In the genomic region with DNA sequence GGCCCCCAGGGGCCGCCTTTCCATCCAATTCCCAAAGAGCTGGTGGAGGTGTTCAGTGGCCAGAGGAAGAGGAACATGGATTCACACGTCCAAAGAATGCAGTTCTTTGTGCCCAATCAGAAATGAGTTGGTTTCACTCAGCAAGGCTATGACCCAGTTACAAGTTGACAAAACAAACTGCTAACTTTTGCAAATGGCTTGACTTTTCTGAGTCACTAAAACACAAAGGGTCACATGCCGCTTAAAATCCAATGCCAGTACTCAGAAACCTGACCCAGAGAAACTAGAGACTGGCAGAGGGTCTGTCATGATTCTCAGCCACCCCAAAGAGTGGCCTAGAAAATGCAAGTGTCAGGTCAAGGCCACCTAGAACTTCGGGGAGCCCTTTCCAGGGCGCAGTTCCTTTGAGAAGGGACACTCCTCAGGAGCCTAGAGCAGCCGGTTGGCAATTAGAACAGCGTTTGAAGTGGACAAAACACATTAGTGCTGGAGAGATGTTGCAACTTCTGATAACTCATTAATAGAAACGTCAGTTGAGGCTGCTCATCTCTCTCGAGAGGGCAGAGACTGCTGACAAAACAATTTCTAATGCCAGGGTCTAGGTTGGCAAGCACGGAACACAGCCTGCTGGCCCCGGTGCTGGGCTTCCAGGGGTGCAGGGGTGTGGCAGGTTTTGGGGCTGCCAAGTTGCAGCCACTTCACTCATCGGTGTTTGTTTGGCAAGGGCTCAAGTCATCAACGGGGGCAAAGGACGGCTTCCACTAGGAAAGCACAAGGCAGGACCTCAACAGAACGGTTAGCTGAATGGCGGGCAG, we compare ENCODE assay signal across 17 mouse cellular contexts.
DNase-seq lines count a peak whose midpoint lies in the region; ATAC-seq and TF ChIP-seq lines count a peak whose summit lies in the region.
"Had no signal": no experiment of that assay in that cellular context is flagged by ENCODE, and none has a peak within 500 bp of the region (broad histone marks: within the 10 kb centered on the region; RNA-seq: fewer than 3 reads in every experiment).

No protein-coding gene starts in this region.

- 16% methylated on average over 16 of the region's 16 CpGs for WGBS in liver, adult 2 months
- WGBS in liver, embryonic 16.5 days (ENCODE audit: insufficient replicate concordance) = 65% methylated on average over 16 of the region's 16 CpGs

- TF ChIP-seq CTCF in liver, adult 2 months (IDR thresholded peaks at IDR 0.05; ENCODE audit: low read depth, low read length) = no peak

- H3K36me3 ChIP-seq in liver, adult 2 months (ENCODE audit: control insufficient read depth, insufficient read depth, low read length) = peaks cover 1% of the 10 kb centered on the region; the same call in 1 of the 2 replicates
- H3K36me3 ChIP-seq in liver, embryonic 16.5 days (ENCODE audit: control insufficient read depth, insufficient read depth) = no peaks in the 10 kb centered on the region

- no peaks in the 10 kb centered on the region for H3K9me3 ChIP-seq in liver, embryonic 16.5 days (replicated peaks; ENCODE audit: control insufficient read depth, low read length)
- H3K9me3 ChIP-seq: embryonic facial prominence, embryonic 10.5 days; forebrain, embryonic 10.5 days; lung, embryonic 15.5 days; midbrain, embryonic 13.5 days; neural tube, embryonic 13.5 days had no signal

- peak overlapping the region; percentile 34 for H3K9ac ChIP-seq in liver, adult 2 months (ENCODE audit: low read depth, low read length)
- H3K9ac ChIP-seq in liver, embryonic 16.5 days (ENCODE audit: low read depth, low read length) = no peak overlapping the region
- H3K9ac ChIP-seq: lung, embryonic 15.5 days; midbrain, embryonic 13.5 days; neural tube, embryonic 13.5 days had no signal

- H3K27ac ChIP-seq in liver, adult 2 months (replicated peaks; ENCODE audit: insufficient read depth, low read depth, low read length) = peak overlapping the region; percentile 97
- peak overlapping the region; percentile 21; the same call in 1 of the 2 replicates for H3K27ac ChIP-seq in liver, embryonic 16.5 days (ENCODE audit: low read length)
- H3K27ac ChIP-seq: embryonic facial prominence, embryonic 10.5 days; forebrain, embryonic 10.5 days; left cerebral cortex, adult 2 months; lung, embryonic 15.5 days; midbrain, embryonic 13.5 days; neural tube, embryonic 13.5 days had no signal

- no peak overlapping the region for H3K4me2 ChIP-seq in liver, embryonic 16.5 days (ENCODE audit: low read depth, low read length)
- H3K4me2 ChIP-seq: lung, embryonic 15.5 days; midbrain, embryonic 13.5 days; neural tube, embryonic 13.5 days had no signal

- no peaks in the 10 kb centered on the region for H3K79me2 ChIP-seq in liver, adult 2 months (ENCODE audit: control insufficient read depth, insufficient read depth, low read length)

- no peak overlapping the region for H3K4me3 ChIP-seq in liver, adult 2 months (ENCODE audit: insufficient read depth, low read depth, low read length)
- no peak overlapping the region for H3K4me3 ChIP-seq in liver, embryonic 16.5 days (ENCODE audit: low read depth, low read length)
- H3K4me3 ChIP-seq: embryonic facial prominence, embryonic 10.5 days; forebrain, embryonic 10.5 days; left cerebral cortex, adult 2 months; lung, embryonic 15.5 days; midbrain, embryonic 13.5 days; neural tube, embryonic 13.5 days had no signal

- H3K4me1 ChIP-seq in liver, adult 2 months (ENCODE audit: control insufficient read depth, insufficient read depth, low read length) = peaks cover 26% of the 10 kb centered on the region
- peaks cover 4% of the 10 kb centered on the region for H3K4me1 ChIP-seq in liver, embryonic 16.5 days (ENCODE audit: control insufficient read depth, low read depth, low read length)
- H3K4me1 ChIP-seq: lung, embryonic 15.5 days; midbrain, embryonic 13.5 days; neural tube, embryonic 13.5 days had no signal

- TF ChIP-seq POLR2A in liver, adult 2 months (IDR thresholded peaks at IDR 0.05; ENCODE audit: extremely low read depth, insufficient read depth, low read length) = no peak

- H3K27me3 ChIP-seq in liver, adult 2 months (ENCODE audit: control insufficient read depth, insufficient read depth, low read length) = no peaks in the 10 kb centered on the region
- H3K27me3 ChIP-seq in liver, embryonic 16.5 days (ENCODE audit: control insufficient read depth, insufficient read depth, low read depth, low read length) = no peaks in the 10 kb centered on the region
- H3K27me3 ChIP-seq: lung, embryonic 15.5 days; midbrain, embryonic 13.5 days; neural tube, embryonic 13.5 days had no signal

- peak; percentile 30 for DNase-seq in gastrocnemius, postnatal 25 days
- no peak for DNase-seq in gastrocnemius, postnatal 4 days (ENCODE audit: low spot score in 2 of 2)
- DNase-seq in liver, adult 2 months (ENCODE audit: extremely low read depth, low read depth, low spot score) = peak; percentile 99
- DNase-seq in liver = no peak
- DNase-seq in adrenal gland, postnatal 14 days = peak; percentile 59
- no peak for DNase-seq in layer of hippocampus, postnatal 10 days (ENCODE audit: low spot score in 2 of 2)
- no peak for DNase-seq in spleen, postnatal 36 days (ENCODE audit: low spot score in 2 of 2)
- DNase-seq: cerebellum, adult 18-20 months; right cerebral cortex, adult 18-20 months; thymus, postnatal 36 days had no signal

- ATAC-seq in liver, embryonic 16.5 days (ENCODE audit: low read depth) = peak; percentile 37

Comparison
In these comparisons a context has a peak if more than half of its experiments do, and no peak if none do; other contexts are left out.
1. DNase-seq: peak in gastrocnemius, postnatal 25 days (single experiment), liver, adult 2 months (single experiment) and adrenal gland, postnatal 14 days (single experiment); none in gastrocnemius, postnatal 4 days (0 of 2), liver (single experiment), layer of hippocampus, postnatal 10 days (0 of 2) and spleen, postnatal 36 days (0 of 2).